Mouse (Mus musculus): Measurements from ENCODE around the gene Gon7. TPM values are rescaled to one million over a fixed set of nuclear protein-coding genes. Genes with fewer than 3 reads are reported as not detected.

The Gon7 gene
- total RNA-seq (2015; ENCODE audit: low replicate concordance) (10.5 and 17.2 TPM in 2 replicates), total RNA-seq (2017; ENCODE audit: low replicate concordance) (7.3 and 15.9 TPM in 2 replicates)

DNA sequence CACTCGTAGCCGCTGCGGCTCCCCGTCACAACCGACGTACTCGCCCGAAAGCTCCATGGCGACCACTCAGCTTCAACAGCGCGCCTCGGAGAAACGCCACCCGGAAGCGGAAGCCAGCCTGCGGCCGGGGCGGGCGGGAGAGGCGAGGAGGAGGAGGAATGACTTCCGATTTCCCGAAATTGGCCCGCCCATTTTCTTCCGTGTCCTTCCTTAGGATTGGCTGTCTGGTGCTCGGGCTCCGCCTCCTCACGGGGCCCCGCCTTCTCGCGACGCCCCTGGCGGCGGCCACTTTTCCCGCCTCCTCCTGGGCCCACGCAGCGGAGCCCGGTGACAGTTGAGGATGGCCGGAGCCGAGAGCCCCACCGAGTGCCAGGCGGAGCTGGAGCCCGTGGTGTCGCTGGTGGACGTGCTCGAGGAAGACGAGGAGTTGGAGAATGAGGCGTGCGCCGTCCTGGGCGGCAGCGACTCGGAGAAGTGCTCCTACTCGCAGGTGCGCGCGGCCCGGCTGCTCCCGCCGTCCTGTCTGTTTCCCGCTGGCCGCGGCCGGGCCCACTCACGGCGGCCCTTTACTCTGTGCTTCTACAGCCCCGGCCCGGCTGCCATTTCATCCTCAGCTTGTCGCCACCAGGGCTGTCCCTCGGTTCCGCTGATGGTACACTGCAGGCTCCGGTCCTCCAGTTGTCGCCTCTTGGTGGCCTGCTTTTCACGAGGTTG, at the start of gene Gon7, which contains the start of the genes Gm28051 and Ubr7:
TSS of gene Gon7 (minus strand) at position 115 of the 714 bp plus-strand sequence.
TSS of gene Gm28051 (minus strand) at position 77 of the 714 bp plus-strand sequence.
TSS of gene Ubr7 (plus strand) at position 279 of the 714 bp plus-strand sequence.
- peak; percentile 98 for ATAC-seq (replicated peaks; ENCODE audit: low FRiP score, poor library complexity, severe bottlenecking)

DNA sequence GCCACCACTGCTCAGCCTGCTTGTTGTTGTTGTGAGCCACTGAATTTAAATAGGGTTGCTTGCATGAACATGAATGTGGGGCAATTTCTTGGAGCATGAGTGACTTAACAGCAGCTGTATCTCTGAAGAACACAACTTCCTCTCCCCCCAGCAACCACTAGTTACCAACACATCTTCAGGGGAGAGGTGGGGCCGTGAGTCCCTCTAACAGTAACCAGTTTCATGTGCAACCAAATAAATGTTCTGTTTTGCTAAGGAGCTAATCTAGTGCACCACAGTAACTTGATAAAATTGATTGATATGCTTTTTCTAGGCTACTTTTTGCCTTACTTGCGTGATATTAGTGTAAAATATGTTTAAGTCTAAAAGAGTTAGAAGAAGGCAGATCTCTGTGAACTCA, 41.9 kb upstream of the Gon7 start:
- no peak for ATAC-seq (replicated peaks; ENCODE audit: low FRiP score, poor library complexity, severe bottlenecking)

DNA sequence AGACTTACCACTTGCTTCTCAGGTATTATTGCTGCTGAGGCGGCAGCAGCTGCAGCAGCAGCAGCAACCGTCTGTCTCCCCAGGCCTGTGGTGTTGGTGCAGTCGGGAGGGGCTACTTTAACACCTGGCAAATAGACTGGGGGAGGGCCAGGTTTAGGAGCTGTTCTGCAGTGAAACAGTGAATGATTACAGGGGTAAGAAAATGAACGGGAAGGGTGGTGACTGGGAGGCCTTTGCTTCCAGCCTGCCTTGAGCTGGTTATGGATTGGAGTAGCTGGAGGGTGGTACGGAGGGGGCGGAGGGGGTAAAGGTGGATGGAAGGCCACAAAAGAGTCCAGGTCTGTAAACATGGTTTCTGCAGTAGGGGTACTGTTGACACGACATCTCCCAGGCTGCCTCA, 30.3 kb upstream of the Gon7 start:
- ATAC-seq (replicated peaks; ENCODE audit: low FRiP score, poor library complexity, severe bottlenecking), result 0 out of 2 replicates have a peak, but pooled peaks have one; percentile 19

DNA sequence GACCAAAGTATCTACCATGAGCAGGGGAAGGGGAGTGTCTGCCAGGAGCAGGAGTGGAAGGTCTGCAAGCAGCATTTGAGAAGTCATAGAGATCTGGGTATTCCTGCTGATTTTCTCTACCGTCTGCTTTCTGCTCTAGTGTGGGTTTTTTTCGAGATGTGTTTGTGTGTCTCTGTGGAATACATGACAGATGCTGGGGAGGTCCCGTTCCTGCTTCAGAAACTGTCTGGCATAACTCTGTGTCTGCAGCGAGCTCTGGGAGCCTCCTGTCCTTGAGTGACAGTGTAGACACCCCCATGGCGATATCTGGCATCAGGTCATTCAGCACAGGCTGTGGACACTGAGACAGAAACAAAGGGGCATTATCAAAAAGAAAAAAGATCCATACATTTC, 28.0 kb upstream of the Gon7 start:
- ATAC-seq (replicated peaks; ENCODE audit: low FRiP score, poor library complexity, severe bottlenecking), result no peak

DNA sequence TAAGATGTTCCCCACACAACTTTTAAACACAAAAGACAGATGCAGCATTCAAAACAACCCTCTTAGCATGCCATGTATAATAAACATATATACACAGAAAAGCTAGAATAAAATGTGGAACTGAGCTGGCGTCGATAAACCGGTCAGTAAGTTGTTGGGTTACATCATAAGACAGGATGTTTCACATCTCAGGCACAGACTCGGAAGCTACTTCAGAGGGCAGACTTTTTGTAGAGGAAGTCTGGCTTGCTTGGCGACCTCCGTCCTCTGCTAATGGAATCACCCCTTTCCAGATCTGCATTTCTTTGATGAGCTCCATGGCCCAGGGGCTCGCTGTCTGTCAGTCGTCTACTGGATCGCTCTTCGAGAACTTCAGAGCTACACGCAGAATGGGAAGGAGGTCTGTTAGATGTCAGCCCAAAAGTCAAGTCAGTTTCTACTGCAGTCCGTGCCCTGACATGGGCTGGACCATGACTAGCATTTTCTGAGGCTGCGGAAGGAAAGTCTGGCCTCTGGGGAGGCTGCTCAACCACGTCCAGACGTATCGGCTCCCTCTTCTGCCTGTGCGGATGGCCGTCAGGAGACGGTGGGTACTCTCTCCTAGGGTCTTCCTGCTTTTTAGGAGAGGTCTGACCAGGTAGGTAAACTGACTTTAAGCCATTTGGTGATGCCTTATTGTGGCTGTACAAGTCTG, 27.4 kb upstream of the Gon7 start:
- ATAC-seq (replicated peaks; ENCODE audit: low FRiP score, poor library complexity, severe bottlenecking), result 0 out of 2 replicates have a peak, but pooled peaks have one; percentile 39

DNA sequence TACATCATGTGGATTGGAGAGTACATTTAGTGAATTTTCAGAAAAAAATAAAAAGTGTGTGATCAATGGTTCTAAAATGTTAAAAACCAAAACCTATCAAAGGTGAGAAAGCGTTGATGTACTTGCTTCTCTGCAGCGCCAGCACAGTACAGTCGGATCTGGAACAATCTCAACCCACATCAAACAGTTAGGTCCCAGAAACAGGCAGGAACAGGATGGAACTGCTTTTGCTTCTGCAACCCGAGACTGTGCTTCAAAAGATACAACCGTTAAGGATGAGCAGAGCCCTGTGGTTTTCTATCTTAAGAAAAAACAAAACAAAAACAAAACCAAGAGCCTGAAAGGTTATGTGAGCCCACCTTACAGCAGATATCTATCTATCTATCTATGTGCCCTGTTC, 25.2 kb upstream of the Gon7 start:
- no peak for ATAC-seq (replicated peaks; ENCODE audit: low FRiP score, poor library complexity, severe bottlenecking)

DNA sequence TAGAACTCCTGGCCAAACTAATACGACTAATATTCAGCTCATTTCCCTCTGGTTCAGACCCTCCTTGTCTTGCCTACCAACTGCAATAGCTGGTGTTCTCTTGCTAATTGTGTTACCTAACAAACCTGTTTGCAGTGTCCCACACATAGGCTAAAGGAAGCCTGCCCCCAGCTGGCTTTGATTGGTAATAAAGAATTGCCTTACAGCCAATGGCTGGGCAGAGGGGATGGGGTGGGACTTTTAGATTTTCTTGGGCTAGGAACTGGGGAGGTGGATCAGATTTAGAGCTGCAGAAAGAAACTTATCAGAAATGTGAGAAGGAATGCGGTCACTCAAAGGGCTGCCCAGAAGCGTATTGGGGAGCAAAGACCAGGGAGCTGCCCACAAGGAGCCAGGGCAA, 21.8 kb upstream of the Gon7 start:
- no peak for ATAC-seq (replicated peaks; ENCODE audit: low FRiP score, poor library complexity, severe bottlenecking)

DNA sequence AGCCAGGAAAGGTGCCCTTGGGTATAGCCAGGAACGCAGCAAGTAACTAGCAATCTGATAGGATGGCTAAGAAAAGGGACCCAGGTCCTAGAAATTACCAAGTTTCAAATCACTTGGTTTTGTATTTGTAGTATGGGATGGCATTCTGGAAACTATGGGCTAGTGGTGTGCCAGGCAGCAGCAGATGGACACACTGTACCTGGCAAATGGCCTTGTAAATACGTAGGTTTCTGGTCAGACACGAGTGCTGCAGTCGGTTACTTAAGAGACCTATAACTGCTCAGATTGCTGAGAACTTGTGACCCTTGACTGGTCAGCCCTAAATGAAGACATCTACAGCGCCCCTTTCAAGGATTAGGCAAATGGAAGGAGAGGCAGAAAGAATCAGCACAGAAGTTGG, 20.5 kb upstream of the Gon7 start:
- no peak for ATAC-seq (replicated peaks; ENCODE audit: low FRiP score, poor library complexity, severe bottlenecking)

DNA sequence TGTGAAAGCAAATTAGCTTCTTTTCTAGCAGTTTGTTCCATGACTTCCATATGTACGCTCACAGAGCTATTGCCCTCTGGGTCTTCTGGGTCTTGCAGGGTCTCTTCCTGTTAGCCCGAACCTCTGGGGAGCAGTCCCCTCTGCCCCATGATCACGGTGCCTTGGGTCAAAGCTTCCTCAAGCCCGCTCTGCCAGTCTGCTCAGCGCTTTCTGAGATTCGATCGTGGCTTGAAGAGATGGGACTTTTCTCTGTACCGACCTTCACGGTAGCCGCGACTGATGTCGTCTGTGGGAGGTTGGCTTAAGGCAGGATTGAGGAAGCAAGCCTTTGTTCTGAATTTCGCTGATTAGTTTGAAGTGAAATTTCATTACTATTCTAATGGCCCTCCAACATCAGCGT, 18.4 kb upstream of the Gon7 start:
- no peak for ATAC-seq (replicated peaks; ENCODE audit: low FRiP score, poor library complexity, severe bottlenecking)

DNA sequence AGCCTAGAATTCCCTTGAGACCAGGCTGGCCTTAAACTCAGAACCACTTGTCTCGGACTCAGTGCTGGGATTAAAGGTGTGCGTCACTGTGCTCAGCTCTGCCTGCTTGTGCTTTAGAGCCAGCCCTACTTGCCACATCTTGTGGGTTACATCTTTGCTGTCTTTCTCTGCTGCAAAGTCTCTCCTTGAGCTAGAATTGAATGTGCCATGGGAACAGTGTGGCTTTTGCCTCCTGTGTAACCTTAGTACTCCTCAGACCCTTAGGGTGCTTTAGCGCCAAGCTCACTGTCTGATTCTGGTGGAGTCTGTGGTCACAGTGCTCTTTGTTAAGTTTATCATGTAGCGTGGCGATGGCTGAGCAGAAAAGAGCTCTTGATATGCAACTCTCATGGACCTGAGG, 15.1 kb upstream of the Gon7 start:
- ATAC-seq (replicated peaks; ENCODE audit: low FRiP score, poor library complexity, severe bottlenecking), result no peak

DNA sequence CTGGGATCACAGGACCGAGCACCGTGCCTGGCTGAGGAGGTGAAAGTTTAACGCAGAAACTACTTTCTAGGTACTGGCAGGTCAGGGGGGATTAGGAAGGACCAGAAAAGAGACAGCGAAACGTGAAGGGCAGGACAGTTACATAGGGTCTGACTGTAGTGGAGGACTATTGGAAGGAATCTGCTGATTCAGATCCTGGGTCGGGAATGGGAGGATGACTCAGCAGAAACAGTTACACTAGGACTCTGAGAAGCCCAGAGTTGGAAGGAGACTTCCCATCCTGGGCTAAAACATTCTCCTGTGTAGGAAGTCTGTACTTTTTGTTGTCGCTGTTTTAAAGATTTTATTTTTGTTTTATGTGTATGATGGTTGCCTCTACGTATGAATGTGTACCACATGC, 14.0 kb upstream of the Gon7 start:
- no peak for ATAC-seq (replicated peaks; ENCODE audit: low FRiP score, poor library complexity, severe bottlenecking)

DNA sequence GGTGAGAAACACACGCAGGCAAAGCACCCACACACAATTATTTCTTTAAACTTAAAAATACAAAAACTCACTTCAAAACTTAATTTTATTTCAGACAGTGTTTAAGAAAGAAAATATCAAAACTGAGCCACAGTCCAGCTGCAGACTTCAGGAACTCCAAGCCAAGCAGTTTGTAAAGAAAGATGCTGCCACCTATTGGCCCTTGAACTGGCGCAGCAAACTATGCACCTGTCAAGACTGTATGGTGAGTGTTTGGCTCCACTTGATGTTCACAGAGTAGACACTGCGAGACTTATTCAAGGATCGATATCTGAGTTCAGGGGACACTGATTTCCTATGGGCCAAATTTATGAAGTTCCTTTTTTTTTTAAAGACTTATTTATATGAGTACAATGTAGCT, 11.4 kb upstream of the Gon7 start:
- ATAC-seq (replicated peaks; ENCODE audit: low FRiP score, poor library complexity, severe bottlenecking), result no peak

DNA sequence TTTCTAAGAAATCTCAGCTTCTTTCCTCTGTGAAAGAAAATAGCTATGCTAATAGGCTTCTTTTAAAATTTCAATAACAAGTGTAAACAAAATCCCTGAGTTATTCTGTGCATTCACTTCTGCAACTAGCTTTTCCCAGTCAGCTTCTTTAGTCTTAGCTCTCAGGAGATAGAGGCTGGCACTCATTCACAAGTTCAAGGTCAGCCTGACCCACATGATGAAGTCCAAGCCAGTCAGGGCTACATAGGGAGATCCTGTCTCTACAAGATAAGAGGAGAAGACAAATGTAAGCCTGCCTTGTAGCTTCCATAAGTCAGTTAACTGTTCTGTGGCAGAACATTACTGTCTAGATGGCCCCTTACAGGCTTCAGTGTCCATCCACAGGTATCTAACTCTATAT, 6.1 kb upstream of the Gon7 start:
- ATAC-seq (replicated peaks; ENCODE audit: low FRiP score, poor library complexity, severe bottlenecking), result no peak

DNA sequence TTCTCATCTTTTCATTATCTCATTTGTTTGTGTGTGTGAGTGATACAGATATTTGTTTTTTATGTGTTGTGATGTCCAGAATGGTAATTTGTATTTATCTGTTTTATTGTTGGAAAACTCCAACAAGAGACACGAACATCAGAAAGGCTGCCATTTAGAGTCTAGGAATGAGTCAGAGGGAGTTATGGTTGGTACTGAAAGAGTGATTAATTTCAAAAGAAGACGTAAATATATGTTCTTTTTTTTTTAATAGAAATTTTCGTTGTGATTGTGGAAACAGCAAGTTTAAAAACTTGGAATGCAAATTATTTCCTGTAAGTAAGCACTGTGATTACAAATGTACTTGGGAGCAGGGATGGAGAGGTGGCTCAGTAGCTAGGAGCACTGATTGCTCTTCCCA, 4.1 kb upstream of the Gon7 start:
- no peak for ATAC-seq (replicated peaks; ENCODE audit: low FRiP score, poor library complexity, severe bottlenecking)

DNA sequence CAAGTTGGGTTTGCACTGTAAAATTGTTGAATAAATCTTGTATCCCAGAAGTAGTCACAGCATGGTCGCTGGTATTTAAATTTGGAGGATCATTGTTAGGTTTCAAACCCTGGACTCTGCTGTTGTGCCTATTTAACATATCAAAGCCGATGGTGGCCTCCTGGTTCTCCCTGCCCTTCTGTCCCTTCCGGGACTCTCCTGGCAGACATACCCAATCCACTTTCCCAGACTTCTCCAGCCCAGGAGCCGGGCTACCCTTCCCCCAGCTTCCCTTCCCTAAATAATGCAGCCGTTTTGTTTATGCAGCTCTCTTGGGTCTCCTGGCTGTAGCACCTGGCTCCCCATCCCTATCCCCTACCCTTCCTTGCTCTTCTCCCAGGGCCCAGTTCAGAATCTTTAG, 1.3 kb upstream of the Gon7 start:
- ATAC-seq (replicated peaks; ENCODE audit: low FRiP score, poor library complexity, severe bottlenecking), result no peak

DNA sequence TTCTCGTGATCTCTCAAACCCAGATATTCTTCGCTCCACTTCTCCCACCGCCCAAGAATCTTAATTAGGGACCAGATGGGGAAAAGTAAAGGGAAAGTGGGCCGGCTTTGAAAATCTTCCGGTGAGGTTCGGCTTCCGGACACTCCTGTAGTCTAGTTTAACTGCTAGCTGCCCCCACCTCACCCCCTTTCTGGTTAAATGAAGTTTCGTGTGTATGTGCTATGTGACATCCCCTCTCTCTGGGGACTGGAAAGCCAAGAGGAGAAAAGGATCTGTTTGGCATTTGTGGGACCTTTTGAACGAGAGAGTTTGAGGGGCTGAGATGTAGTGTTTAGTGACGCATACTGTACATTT, 777 bp upstream of the Gon7 start, which contains the start of gene Gm20604:
TSS of gene Gm20604 (minus strand) at position 270 of the 354 bp plus-strand sequence.
- ATAC-seq (replicated peaks; ENCODE audit: low FRiP score, poor library complexity, severe bottlenecking), result no peak

DNA sequence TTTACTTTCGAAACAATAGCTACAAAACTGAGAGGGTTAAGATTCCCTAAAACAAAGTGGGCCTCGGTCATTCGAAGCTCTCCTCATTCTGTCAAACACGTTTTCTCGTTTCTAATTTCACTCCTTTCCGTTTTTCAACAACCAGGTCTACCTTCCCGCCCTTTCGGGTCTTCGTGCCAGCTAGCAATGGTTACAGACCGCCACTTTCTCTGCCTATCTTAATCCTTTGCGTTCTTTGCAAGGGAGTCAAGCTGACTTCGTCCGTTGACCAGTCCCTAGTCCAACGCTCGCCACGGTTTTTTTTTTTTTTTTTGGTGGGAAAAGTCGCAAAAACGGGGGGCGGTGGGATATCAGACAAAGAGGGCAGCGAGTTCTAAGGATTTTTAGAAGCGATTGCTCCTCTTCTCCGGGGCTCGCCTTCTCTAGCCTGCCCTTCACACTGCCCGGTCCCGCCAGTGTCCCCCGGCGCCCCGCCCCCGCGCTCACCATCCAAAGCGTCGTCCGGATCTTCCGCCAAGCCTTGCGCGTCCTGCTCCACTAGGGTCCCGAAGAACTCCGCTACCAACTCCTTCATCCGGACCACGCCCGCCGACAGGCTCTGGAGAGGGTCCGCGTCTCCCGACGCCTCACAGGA, 431 bp downstream of the Gon7 start:
- ATAC-seq (replicated peaks; ENCODE audit: low FRiP score, poor library complexity, severe bottlenecking), result peak; percentile 77

DNA sequence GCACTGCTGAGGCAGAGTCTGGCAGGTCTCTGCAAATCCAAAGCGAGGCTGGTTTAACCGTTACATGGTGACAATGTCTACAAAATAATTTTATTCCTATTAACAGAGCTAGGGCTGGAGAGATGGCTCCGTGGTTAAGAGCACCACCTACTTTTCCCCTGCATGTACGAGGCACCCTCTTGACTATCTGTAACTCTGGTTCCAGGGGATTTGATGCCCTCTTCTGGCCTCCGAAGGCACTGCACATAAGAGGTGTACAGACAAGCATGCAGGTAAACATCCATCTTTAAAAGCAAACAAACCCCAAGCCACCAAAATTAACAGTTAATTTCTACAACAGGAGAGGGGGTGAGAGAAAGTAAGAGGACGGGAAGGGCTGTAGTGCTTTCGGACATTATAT, 1.3 kb downstream of the Gon7 start:
- no peak for ATAC-seq (replicated peaks; ENCODE audit: low FRiP score, poor library complexity, severe bottlenecking)

DNA sequence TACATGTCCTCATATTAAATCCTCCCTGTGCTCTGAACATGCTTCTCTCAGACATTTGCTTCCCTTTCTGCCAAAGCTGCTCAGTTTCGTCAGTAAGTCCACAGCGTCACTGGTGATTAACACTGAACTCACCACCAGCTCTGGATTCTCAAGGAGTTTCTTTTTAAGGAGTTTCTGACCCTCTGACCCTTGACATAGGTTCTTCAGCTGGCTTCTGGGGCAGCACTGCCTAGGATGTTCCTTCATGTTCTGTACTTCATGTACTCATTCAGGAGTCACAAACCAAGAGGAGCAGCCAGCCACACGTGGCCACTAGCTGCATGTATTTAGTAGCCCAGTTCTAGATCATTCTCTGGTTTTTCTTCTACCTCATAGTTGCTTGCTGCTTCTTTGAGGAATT, 9.3 kb downstream of the Gon7 start:
- no peak for ATAC-seq (replicated peaks; ENCODE audit: low FRiP score, poor library complexity, severe bottlenecking)

DNA sequence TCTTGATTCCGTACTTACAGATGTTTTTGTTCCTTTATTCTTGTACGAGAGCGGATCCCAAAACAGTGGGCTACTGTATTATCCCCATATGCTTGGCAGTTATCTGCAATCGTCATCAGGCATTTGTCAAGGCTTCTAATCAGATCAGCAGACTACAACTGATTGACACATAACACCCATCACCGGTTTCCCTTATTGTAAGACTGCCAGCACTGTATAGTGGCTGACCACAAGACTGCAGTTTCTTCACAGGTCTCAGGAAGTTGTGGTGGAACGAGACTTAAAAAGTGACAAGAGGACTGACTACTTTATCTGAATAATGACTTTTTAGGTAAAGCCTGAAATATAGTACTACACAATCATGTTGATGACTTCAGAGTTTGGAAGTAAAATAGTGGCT, 12.8 kb downstream of the Gon7 start:
- ATAC-seq (replicated peaks; ENCODE audit: low FRiP score, poor library complexity, severe bottlenecking), result no peak

Data from erythroid progenitor cell, adult 5-6 weeks (primary cell).